Mouse (Mus musculus) v-Abl transformed pro-B cells (cell line): ENCODE measurements around the gene Ddx39b.

ENCODE experiments used
- in situ Hi-C, 2 experiments: fragments of 400-800 bp; cut with MboI; formaldehyde crosslinking; loops; one replicate each; pipeline ENCODE4 v1.15.1; 2025; ENCODE audit not compliant: unreplicated experiment in 2 of 2

Gene Ddx39b

GRCm38 (mm10) chr17:35257378-35257777, 15.8 kb downstream of the Ddx39b start:
- in situ Hi-C loops, result loop anchor here (5.0 kb wide), 1 partner anchor 45 kb away; no protein-coding TSS in a partner anchor

DNA sequence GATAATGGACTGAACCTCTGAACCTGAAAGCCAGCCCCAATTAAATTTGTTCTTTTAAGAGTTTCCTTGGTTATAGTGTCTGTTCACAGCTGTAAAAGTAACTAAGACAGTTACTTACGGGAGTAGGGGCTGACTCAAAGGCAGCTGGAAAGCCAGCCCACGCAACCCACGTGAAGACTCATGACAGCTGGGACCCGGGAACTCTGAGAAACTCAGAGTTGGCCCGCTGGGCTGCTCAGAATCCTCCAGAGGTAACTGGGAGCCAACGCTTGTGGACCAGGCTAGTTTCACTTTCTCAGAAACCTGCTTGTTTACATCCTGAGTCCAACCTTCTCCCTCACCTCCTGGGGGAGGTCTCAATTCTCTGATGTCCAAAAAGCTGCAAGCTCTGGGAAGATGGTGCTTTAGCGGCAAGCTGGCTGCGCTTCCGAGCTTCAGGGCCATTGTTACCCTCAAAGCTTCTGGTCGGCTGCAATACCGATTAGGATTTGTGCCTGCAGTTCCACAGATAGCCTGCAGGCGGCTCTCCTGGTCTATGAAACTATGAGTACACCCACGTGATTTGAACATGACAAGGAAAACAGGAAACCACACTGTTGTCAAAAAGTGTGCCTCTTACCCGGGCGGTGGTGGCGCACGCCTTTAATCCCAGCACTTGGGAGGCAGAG, 16.4 kb downstream of the Ddx39b start:
- in situ Hi-C loops, result loop anchor here (5.0 kb wide), 1 partner anchor 44 kb away; no protein-coding TSS in a partner anchor

- in situ Hi-C loops, result loop anchor here (5.0 kb wide), 1 partner anchor 44 kb away; no protein-coding TSS in a partner anchor
Measured at GRCm38 (mm10) chr17:35258492-35259478, 17.2 kb downstream of the Ddx39b start.

DNA sequence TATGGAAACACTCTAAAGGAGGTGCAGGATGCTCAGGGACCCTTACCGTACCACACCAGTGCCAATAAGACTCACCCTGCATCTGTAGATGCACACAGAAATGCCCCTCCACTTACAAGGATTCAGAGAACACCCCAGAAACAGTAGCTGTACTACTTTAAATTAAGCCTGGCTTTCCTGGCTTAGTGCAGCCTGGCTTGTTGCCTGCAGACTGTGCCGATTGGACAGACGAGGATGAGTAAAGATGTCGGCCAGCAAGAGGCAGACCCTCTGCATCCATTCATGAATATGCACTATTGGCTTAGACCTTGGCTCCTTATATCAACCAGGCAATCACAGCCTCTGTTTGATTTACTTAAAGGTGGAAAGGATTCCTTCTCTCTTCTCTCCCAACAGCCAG, 18.1 kb downstream of the Ddx39b start:
- in situ Hi-C loops, result loop anchor here (5.0 kb wide), 2 partner anchors 43 to 1257 kb away; partner anchors contain the start of gene H2-K1 (in 1 of the 2)

DNA sequence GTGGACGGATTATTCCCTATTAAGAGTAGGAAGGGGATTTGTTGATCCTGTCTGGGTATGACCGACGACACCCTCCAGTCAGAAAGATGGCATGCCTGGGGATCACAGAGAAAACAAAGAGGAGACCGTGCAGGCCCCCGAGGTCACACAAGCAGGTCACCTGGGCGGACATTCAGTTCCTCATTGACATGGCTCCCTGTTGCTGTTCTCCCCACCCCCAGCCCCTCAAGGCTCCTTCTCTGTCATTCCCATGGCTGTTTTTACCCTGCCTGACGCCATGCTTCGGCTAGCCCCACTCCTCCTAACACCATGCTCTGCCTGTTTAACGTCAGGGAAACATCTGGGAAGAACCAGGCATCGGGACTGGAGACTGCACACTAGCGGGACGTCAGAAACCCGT, 20.1 kb downstream of the Ddx39b start:
- in situ Hi-C loops, result loop anchor here in 1 of 2 experiments (5.0 kb wide), 1 partner anchor 1259 kb away; the partner anchor contains the start of gene H2-K1

- in situ Hi-C loops, result loop anchor here in 1 of 2 experiments (5.0 kb wide), 1 partner anchor 1261 kb away; the partner anchor contains the start of gene H2-K1
Measured at GRCm38 (mm10) chr17:35262664-35263522, 21.3 kb downstream of the Ddx39b start, which contains the start of gene H2-D1. Gene H2-D1, plus strand, starts transcription at chr17:35262730.

DNA sequence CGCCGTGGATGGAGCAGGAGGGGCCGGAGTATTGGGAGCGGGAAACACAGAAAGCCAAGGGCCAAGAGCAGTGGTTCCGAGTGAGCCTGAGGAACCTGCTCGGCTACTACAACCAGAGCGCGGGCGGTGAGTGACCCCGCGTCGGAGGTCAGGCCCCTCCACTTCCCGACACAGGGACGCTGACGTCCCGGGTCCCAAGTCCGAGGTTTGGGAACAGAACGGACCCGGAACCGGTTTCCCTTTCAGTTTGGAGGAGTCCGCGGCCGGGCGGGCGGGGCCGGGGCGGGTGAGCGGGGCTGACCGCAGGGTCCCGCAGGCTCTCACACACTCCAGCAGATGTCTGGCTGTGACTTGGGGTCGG, 22.0 kb downstream of the Ddx39b start:
- in situ Hi-C loops, result loop anchor here in 1 of 2 experiments (5.0 kb wide), 1 partner anchor 1261 kb away; the partner anchor contains the start of gene H2-K1

GRCm38 (mm10) chr17:35267399-35268086, 26.0 kb downstream of the Ddx39b start:
- in situ Hi-C loops, result loop anchor here in 1 of 2 experiments (5.0 kb wide), 1 partner anchor 1275 kb away; no protein-coding TSS in a partner anchor

GRCm38 (mm10) chr17:35269653-35270347, 28.3 kb downstream of the Ddx39b start:
- in situ Hi-C loops, result loop anchor here (5.0 kb wide), 2 partner anchors 1277 to 1297 kb away; no protein-coding TSS in a partner anchor

- in situ Hi-C loops, result loop anchor here (5.0 kb wide), 1 partner anchor 1300 kb away; no protein-coding TSS in a partner anchor
Measured at GRCm38 (mm10) chr17:35272249-35272648, 30.7 kb downstream of the Ddx39b start.

DNA sequence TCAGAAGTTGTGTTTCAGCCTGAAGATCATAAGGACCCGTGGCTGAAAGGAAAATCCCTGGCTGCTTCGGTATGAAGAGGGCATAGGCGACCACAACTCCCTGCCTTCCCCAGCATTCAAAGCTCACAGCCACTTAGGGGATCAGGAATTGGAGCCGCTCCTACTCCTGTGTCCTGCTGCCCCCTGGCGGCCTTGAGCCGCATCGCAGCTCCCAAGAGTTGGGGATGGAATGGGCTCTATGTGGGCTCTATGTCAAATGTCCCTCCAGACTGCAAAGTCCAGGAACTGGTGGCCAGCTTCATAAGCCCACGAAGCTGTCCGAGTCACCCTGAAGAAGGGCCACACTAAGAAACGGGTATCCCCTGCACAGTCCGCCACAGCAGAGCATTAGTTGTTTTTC, 33.2 kb downstream of the Ddx39b start:
- in situ Hi-C loops, result loop anchor here (5.0 kb wide), 1 partner anchor 1302 kb away; no protein-coding TSS in a partner anchor

GRCm38 (mm10) chr17:35276304-35276864, 34.8 kb downstream of the Ddx39b start:
- in situ Hi-C loops, result no loop called here

DNA sequence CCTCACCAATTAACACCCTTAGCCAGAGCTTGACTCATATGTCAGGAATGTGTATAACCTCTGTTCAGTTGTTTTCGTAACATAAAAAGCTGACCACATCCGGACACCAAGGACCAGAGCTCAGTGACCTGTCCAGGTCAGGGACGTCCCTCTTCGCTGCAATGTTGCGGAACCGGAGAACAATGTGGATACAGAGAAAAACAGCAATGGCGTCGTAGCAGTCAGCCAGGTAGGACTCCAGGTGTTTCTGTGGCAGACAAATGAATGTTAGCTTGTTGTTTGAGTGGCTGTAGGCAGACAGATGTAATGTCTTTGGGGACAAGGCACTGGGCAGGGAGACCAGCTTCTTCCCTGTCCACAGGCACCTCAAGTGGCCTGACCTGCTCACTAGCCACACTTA, 36.5 kb downstream of the Ddx39b start:
- in situ Hi-C loops, result no loop called here

GRCm38 (mm10) chr17:35278957-35279688, 37.6 kb downstream of the Ddx39b start:
- in situ Hi-C loops, result no loop called here

DNA sequence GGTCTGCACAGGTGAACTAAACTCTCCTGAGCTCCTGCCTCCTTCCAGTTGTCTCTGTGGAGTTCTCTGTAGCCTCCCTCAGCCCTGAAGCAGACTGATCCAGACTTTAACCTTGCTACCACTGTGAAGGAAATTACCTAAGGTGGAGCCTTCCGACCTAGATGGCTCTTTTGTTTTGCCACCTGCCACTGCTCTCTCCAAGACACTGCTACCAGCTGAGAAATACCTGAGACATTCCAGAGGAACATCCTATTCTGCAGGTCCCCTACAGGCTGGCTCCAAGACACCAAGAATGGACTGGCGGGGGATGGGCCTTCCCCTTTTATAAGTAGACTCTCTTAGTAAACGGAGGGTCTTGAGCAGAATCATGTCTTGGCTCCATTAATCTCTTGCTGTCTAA, 38.7 kb downstream of the Ddx39b start:
- in situ Hi-C loops, result no loop called here

DNA sequence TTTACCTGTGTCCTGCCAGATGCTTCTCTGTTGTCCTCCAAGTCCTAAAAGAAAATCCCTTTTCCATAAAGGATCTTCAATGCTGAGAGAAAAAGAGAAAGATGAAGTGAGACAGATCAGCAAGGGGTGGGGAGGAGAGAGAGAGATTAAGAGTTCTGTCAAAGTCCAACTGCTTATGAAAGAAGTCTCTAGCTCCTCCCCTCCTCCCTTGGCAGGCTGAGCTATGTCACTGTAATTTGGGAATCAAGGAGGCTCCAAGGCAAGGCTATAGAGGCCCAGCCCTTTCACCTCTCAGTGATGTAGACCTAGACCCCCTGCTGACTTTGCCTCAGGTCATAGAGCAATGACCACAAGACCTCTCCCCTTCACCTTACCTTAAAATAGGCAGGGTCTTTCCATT, 43.9 kb downstream of the Ddx39b start:
- in situ Hi-C loops, result no loop called here

- in situ Hi-C loops, result loop anchor here in 1 of 2 experiments (10.0 kb wide), 1 partner anchor 239 kb away; the partner anchor contains the start of gene Psors1c2
Measured at GRCm38 (mm10) chr17:35295796-35296195, 54.2 kb downstream of the Ddx39b start.
